Mouse (Mus musculus): ENCODE results near the gene Crygn.

GRCm38 (mm10) chr5:24750321-24751304 is 7.2 kb downstream of the Crygn start:
- peak; percentile 56; the same call in 1 of the 2 replicates for TF ChIP-seq POLR2A (IDR thresholded peaks at IDR 0.05; ENCODE audit: control insufficient read depth, extremely low read depth, insufficient read depth, low read length, poor library complexity)
- peak; percentile 94 for TF ChIP-seq CTCF (IDR thresholded peaks at IDR 0.05; ENCODE audit: borderline replicate concordance, control insufficient read depth, extremely low read depth, insufficient read depth, low read length, poor library complexity)
